8 mouse cellular contexts compared by ENCODE assay signal in the genomic region with DNA sequence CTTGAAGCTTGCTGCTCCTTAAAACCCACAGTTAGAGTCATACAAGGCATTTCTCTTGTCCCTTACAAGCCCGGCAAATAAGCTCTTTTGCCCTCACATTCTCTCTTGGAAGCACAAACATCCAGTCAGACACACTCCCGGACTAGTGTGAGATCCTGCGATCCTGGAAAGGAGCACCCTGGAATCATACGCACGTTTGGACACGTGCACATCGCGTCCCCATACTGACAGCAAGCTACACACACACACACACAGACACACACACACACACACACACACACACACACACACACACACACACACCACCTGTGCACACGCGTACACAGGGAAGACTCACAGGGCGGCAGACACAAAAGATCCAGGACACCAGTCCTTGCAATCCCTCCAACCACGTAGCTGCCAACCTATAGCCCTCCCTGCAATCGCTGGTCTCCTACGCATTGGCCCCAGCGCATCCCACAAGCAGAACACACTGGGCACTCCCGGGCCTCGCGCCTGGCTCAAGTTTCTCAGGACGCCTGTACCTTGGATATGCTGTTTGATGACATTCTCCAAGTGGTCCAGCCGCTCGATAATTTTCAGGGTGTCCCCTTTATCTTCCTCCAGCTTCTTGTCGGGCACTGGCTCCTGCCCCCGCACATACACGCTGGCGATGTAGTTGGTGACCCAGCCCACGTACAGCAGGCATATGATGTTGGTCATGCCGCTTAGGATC. TPM values are rescaled to one million over a fixed set of nuclear protein-coding genes. Genes with fewer than 3 reads are reported as not detected.
DNase-seq lines count a peak whose midpoint lies in the region; ATAC-seq and TF ChIP-seq lines count a peak whose summit lies in the region.

No protein-coding gene starts in this region.

- peak overlapping the region; percentile 32 for H3K27ac ChIP-seq in cortical plate, adult 2 months (ENCODE audit: insufficient read depth, low read length)
- peak overlapping the region in 1 of 2 experiments; percentile 62; a peak in 1 of 4 replicates for H3K27ac ChIP-seq in heart, embryonic 14.5 days (replicated peaks in 1 of 2; ENCODE audit: control insufficient read depth in 1 of 2, insufficient read depth in 1 of 2, low read depth in 2 of 2, low read length in 2 of 2)
- no peak overlapping the region for H3K27ac ChIP-seq in stomach, embryonic 15.5 days

- no peaks in the 10 kb centered on the region for H3K9me3 ChIP-seq in heart, embryonic 14.5 days (ENCODE audit: control insufficient read depth, low read length)
- no peaks in the 10 kb centered on the region for H3K9me3 ChIP-seq in stomach, embryonic 15.5 days

- peak overlapping the region; percentile 94 for H3K4me3 ChIP-seq in cortical plate, adult 2 months (ENCODE audit: insufficient read depth, low read length)
- peak overlapping the region; percentile 52 to 60 for H3K4me3 ChIP-seq in heart, embryonic 14.5 days (ENCODE audit: control insufficient read depth in 1 of 2, insufficient read depth in 1 of 2, low read depth in 1 of 2, low read length in 2 of 2)
- peak overlapping the region; percentile 56 for H3K4me3 ChIP-seq in stomach, embryonic 15.5 days (replicated peaks)

- peak overlapping the region; percentile 99 for H3K4me2 ChIP-seq in heart, embryonic 14.5 days (ENCODE audit: low read length)
- peak overlapping the region; percentile 94 for H3K4me2 ChIP-seq in stomach, embryonic 15.5 days

- no peaks in the 10 kb centered on the region for H3K36me3 ChIP-seq in heart, embryonic 14.5 days (ENCODE audit: control insufficient read depth, insufficient read depth, low read length)
- H3K36me3 ChIP-seq in stomach, embryonic 15.5 days, result no peaks in the 10 kb centered on the region

- no peak for ATAC-seq in heart, embryonic 14.5 days (ENCODE audit: insufficient number of reproducible peaks, insufficient read depth, low FRiP score, low read depth)
- ATAC-seq in stomach, embryonic 15.5 days (ENCODE audit: insufficient read depth, low FRiP score, low read depth), result no peak

- H3K4me1 ChIP-seq in cortical plate, adult 2 months (ENCODE audit: control insufficient read depth, insufficient read depth, low read length), result peaks cover 5% of the 10 kb centered on the region; the same call in 1 of the 2 replicates
- peaks cover 3 to 6% of the 10 kb centered on the region in 2 experiments; a peak in 3 of 4 replicates for H3K4me1 ChIP-seq in heart, embryonic 14.5 days (ENCODE audit: control insufficient read depth in 2 of 2, insufficient read depth in 2 of 2, low read length in 2 of 2)
- 0 out of 2 replicates have a peak, but pooled peaks cover 6% of the 10 kb centered on the region for H3K4me1 ChIP-seq in stomach, embryonic 15.5 days

- H3K27me3 ChIP-seq in heart, embryonic 14.5 days (ENCODE audit: control insufficient read depth, insufficient read depth, low read length), result peaks cover 11% of the 10 kb centered on the region
- H3K27me3 ChIP-seq in stomach, embryonic 15.5 days (replicated peaks), result no peaks in the 10 kb centered on the region; the same call in none of the 2 replicates

- peak; percentile 20 for DNase-seq in ovary, postnatal 36 days (ENCODE audit: low spot score)
- DNase-seq in ovary, adult 18-20 months (ENCODE audit: low spot score), result no peak
- peak; percentile 49 for DNase-seq in kidney, postnatal 10 days
- DNase-seq in mesoderm, embryonic 11.5 days (ENCODE audit: low read depth, low spot score), result peak; percentile 45
- no peak for DNase-seq in thymus, postnatal 4 days

- no peak for TF ChIP-seq CTCF in cortical plate, adult 2 months (IDR thresholded peaks at IDR 0.05; ENCODE audit: extremely low read depth, insufficient read depth, low read length)

- 16% methylated on average over 27 of the region's 27 CpGs for WGBS in heart, embryonic 14.5 days
- 14% methylated on average over 27 of the region's 27 CpGs for WGBS in stomach, embryonic 15.5 days

- TF ChIP-seq POLR2A in cortical plate, adult 2 months (IDR thresholded peaks at IDR 0.05; ENCODE audit: extremely low read depth, insufficient read depth, low read length), result peak; percentile 49; the same call in 1 of the 2 replicates

- peak overlapping the region; percentile 77 for H3K9ac ChIP-seq in heart, embryonic 14.5 days (ENCODE audit: low read length)
- peak overlapping the region; percentile 21 for H3K9ac ChIP-seq in stomach, embryonic 15.5 days

RNA-seq across cellular contexts. Expression of gene Galnt18, which starts 0.8 kb away (rescaled TPM):
- 27.9 and 31.7 TPM in 2 replicates for polyA plus RNA-seq in cortical plate, adult 2 months (2012; rRNA removed)
- polyA plus RNA-seq in heart, embryonic 14.5 days (2014; fragmentation: Nextera tagmentation; extraction: Ambion mirVana), result 13.1 and 13.6 TPM in 2 replicates
- 29.3 and 32.2 TPM in 2 replicates for polyA plus RNA-seq in stomach, embryonic 15.5 days (2015; fragmentation: Nextera tagmentation; extraction: Ambion mirVana)

Comparison
In these comparisons a context has a peak if more than half of its experiments do, and no peak if none do; other contexts are left out.
1. DNase-seq: peak in ovary, postnatal 36 days (single experiment), kidney, postnatal 10 days (single experiment) and mesoderm, embryonic 11.5 days (single experiment); none in ovary, adult 18-20 months (single experiment) and thymus, postnatal 4 days (single experiment).
2. Peak in every context shown above with its lines, with median percentiles within 50 percentile points of each other: H3K4me3 ChIP-seq.